Mouse (Mus musculus) embryo, embryonic 10.5 days (tissue): ENCODE measurements around the gene Ankrd6.
A peak's percentile ranks its signal among the peaks of the same experiment; 100 is the strongest.

Experiments
- DNase-seq: peaks from one replicate; pipeline ENCODE4 v3.0.0-alpha.2; 2015; ENCODE audit warnings: low spot score

The Ankrd6 gene

GRCm38 (mm10) chr4:32860184-32860965, 90.3 kb downstream of the Ankrd6 start:
- peak; percentile 32 for DNase-seq

- no peak for DNase-seq
Measured at GRCm38 (mm10) chr4:32855580-32855979, 95.1 kb downstream of the Ankrd6 start.

GRCm38 (mm10) chr4:32854956-32855355, 95.7 kb downstream of the Ankrd6 start:
- no peak for DNase-seq

GRCm38 (mm10) chr4:32853609-32854188, 96.9 kb downstream of the Ankrd6 start:
- DNase-seq: no peak

- no peak for DNase-seq
Measured at GRCm38 (mm10) chr4:32852819-32853218, 97.8 kb downstream of the Ankrd6 start.

- DNase-seq: no peak
Measured at GRCm38 (mm10) chr4:32852294-32852693, 98.3 kb downstream of the Ankrd6 start.

GRCm38 (mm10) chr4:32838401-32838800, 112.2 kb downstream of the Ankrd6 start:
- DNase-seq: no peak

- DNase-seq: no peak
Measured at GRCm38 (mm10) chr4:32836071-32836470, 114.6 kb downstream of the Ankrd6 start.

GRCm38 (mm10) chr4:32834541-32834940, 116.1 kb downstream of the Ankrd6 start:
- no peak for DNase-seq

- DNase-seq: peak; percentile 46
Measured at GRCm38 (mm10) chr4:32833494-32834282, 117.0 kb downstream of the Ankrd6 start.

- peak; percentile 43 for DNase-seq
Measured at GRCm38 (mm10) chr4:32829316-32829715, 121.3 kb downstream of the Ankrd6 start.

GRCm38 (mm10) chr4:32828385-32829077, 122.1 kb downstream of the Ankrd6 start:
- DNase-seq: no peak

- DNase-seq: no peak
Measured at GRCm38 (mm10) chr4:32826925-32827324, 123.7 kb downstream of the Ankrd6 start.

GRCm38 (mm10) chr4:32824254-32824653, 126.4 kb downstream of the Ankrd6 start:
- DNase-seq: no peak

GRCm38 (mm10) chr4:32820676-32821075, 130.0 kb downstream of the Ankrd6 start:
- no peak for DNase-seq

- DNase-seq: no peak
Measured at GRCm38 (mm10) chr4:32817478-32817877, 133.2 kb downstream of the Ankrd6 start.

GRCm38 (mm10) chr4:32800577-32801170, 150.0 kb downstream of the Ankrd6 start:
- peak; percentile 58 for DNase-seq

- DNase-seq: peak; percentile 90
Measured at GRCm38 (mm10) chr4:32799966-32800576, 150.6 kb downstream of the Ankrd6 start, which contains the start of gene Lyrm2. TSS of gene Lyrm2 (plus strand) at chr4:32800253.

GRCm38 (mm10) chr4:32798976-32799375, 151.7 kb downstream of the Ankrd6 start:
- DNase-seq: no peak

GRCm38 (mm10) chr4:32789020-32789419, 161.6 kb downstream of the Ankrd6 start:
- DNase-seq: no peak

- DNase-seq: no peak
Measured at GRCm38 (mm10) chr4:32787110-32787509, 163.5 kb downstream of the Ankrd6 start.
